Mouse (Mus musculus) kidney, embryonic 14.5 days (tissue): Measurements from ENCODE around the gene H6pd. TPM values are rescaled to one million over a fixed set of nuclear protein-coding genes. Genes with fewer than 3 reads are reported as not detected.

Experiments
- ATAC-seq: fragments of 200-750 bp; cut with Nextera tagmentation; 2 replicates; pipeline ENCODE4 v1.8.0; 2017; ENCODE audit warnings: moderate number of reproducible peaks, mild to moderate bottlenecking, moderate TSS enrichment, moderate library complexity; ENCODE audit not compliant: low FRiP score, low TSS enrichment
- H3K27ac ChIP-seq: fragments of 300-500 bp; sonication (generic); 2 replicates; pipeline ENCODE4 v1.5.1; 2014; ENCODE audit warnings: low read depth, mild to moderate bottlenecking, low read length, moderate library complexity, mixed read lengths
- H3K27me3 ChIP-seq: fragments of 300-500 bp; sonication (generic); 2 replicates; pipeline ENCODE4 v1.6.1; 2014; ENCODE audit warnings: mild to moderate bottlenecking, low read length; ENCODE audit not compliant: control insufficient read depth, insufficient read depth
- H3K36me3 ChIP-seq: fragments of 300-500 bp; sonication (generic); 2 replicates; pipeline ENCODE4 v1.6.1; 2014; ENCODE audit warnings: low read length, mixed read lengths; ENCODE audit not compliant: control insufficient read depth, insufficient read depth
- H3K4me1 ChIP-seq: fragments of 300-500 bp; sonication (generic); 2 replicates; pipeline ENCODE4 v1.6.1; 2014; ENCODE audit warnings: low read length, mixed read lengths; ENCODE audit not compliant: control insufficient read depth, insufficient read depth
- H3K4me2 ChIP-seq: fragments of 300-500 bp; sonication (generic); replicated peaks from 2 replicates; pipeline ENCODE4 v1.6.1; 2014; ENCODE audit warnings: low read depth, mild to moderate bottlenecking, low read length
- H3K4me3 ChIP-seq: fragments of 300-500 bp; sonication (generic); 2 replicates; pipeline ENCODE4 v1.5.1; 2014; ENCODE audit warnings: mild to moderate bottlenecking, low read length
- H3K9ac ChIP-seq: fragments of 300-500 bp; sonication (generic); 2 replicates; pipeline ENCODE4 v1.6.1; 2014; ENCODE audit warnings: low read depth, mild to moderate bottlenecking, low read length, moderate library complexity
- H3K9me3 ChIP-seq: fragments of 300-500 bp; sonication (generic); 2 replicates; pipeline ENCODE4 v1.6.1; 2016; ENCODE audit warnings: low read length; ENCODE audit not compliant: control insufficient read depth
- WGBS: fragments of 180-500 bp; shearing (Covaris S2); extraction: QIAGEN DNeasy Blood & Tissue Kit; methylation state at CpG from one replicate; pipeline ENCODE4 v1.1.7; 2014; 5-methylcytosine and 5-hydroxymethylcytosine counted together
- polyA plus RNA-seq: library from polyadenylated mRNA; unstranded; fragments of >200 nt; fragmentation: Nextera tagmentation; extraction: Ambion mirVana; gene quantifications from 2 replicates; pipeline ENCODE4 v1.2.1, GENCODE M21; 2014

The H6pd gene
- polyA plus RNA-seq, 1 experiment from 2014 or later = 10.7 TPM

- ATAC-seq = peak; percentile 41
Observed at GRCm38 (mm10) chr4:149977801-149978544, 30.9 kb downstream of the H6pd start.

GRCm38 (mm10) chr4:149977181-149977580 is 31.6 kb downstream of the H6pd start:
- WGBS = 64% methylated on average over 6 of the region's 6 CpGs
- no peaks in the 10 kb centered on the region for H3K9me3 ChIP-seq
- H3K36me3 ChIP-seq = peaks cover 6% of the 10 kb centered on the region; the same call in 1 of the 2 replicates
- no peak overlapping the region for H3K27ac ChIP-seq
- H3K27me3 ChIP-seq = no peaks in the 10 kb centered on the region
- no peak for ATAC-seq
- no peak overlapping the region for H3K4me3 ChIP-seq
- no peak overlapping the region for H3K4me2 ChIP-seq
- no peak overlapping the region for H3K9ac ChIP-seq
- peaks cover 20% of the 10 kb centered on the region; the same call in 1 of the 2 replicates for H3K4me1 ChIP-seq

More at GRCm38 (mm10) chr4:149977801-149978544, 30.9 kb downstream of the H6pd start:
- no peaks in the 10 kb centered on the region for H3K9me3 ChIP-seq
- no peak overlapping the region for H3K27ac ChIP-seq
- H3K9ac ChIP-seq = no peak overlapping the region
- peaks cover 20% of the 10 kb centered on the region; the same call in 1 of the 2 replicates for H3K4me1 ChIP-seq
- 47% methylated on average over 17 of the region's 17 CpGs for WGBS
- H3K36me3 ChIP-seq = peaks cover 10% of the 10 kb centered on the region; the same call in 1 of the 2 replicates
- no peaks in the 10 kb centered on the region for H3K27me3 ChIP-seq
- H3K4me3 ChIP-seq = no peak overlapping the region
- H3K4me2 ChIP-seq = no peak overlapping the region

GRCm38 (mm10) chr4:149975730-149976254 is 33.0 kb downstream of the H6pd start:
- H3K27ac ChIP-seq = no peak overlapping the region
- H3K4me2 ChIP-seq = no peak overlapping the region
- 83% methylated on average over 5 of the region's 5 CpGs for WGBS
- no peak for ATAC-seq
- H3K27me3 ChIP-seq = no peaks in the 10 kb centered on the region
- no peaks in the 10 kb centered on the region for H3K36me3 ChIP-seq
- H3K9me3 ChIP-seq = no peaks in the 10 kb centered on the region
- no peak overlapping the region for H3K9ac ChIP-seq
- H3K4me3 ChIP-seq = no peak overlapping the region
- H3K4me1 ChIP-seq = peaks cover 20% of the 10 kb centered on the region; the same call in 1 of the 2 replicates

- Histone ChIP-seq H3K9ac (no peak overlapping the region), H3K27ac (no peak overlapping the region), H3K27me3 (no peaks in the 10 kb centered on the region), H3K4me2 (no peak overlapping the region), H3K9me3 (no peaks in the 10 kb centered on the region), H3K4me1 (peaks cover 20% of the 10 kb centered on the region; the same call in 1 of the 2 replicates), H3K36me3 (no peaks in the 10 kb centered on the region), H3K4me3 (no peak overlapping the region)
- no peak for ATAC-seq
- 43% methylated on average over 8 of the region's 8 CpGs for WGBS
Observed at GRCm38 (mm10) chr4:149975291-149975690, 33.5 kb downstream of the H6pd start.

GRCm38 (mm10) chr4:149971393-149971792 is 37.4 kb downstream of the H6pd start:
- Histone ChIP-seq H3K4me1 (peaks cover 6% of the 10 kb centered on the region; the same call in 1 of the 2 replicates), H3K36me3 (no peaks in the 10 kb centered on the region), H3K27ac (no peak overlapping the region), H3K4me3 (no peak overlapping the region), H3K4me2 (no peak overlapping the region), H3K27me3 (no peaks in the 10 kb centered on the region), H3K9me3 (no peaks in the 10 kb centered on the region), H3K9ac (no peak overlapping the region)
- WGBS = 67% methylated on average over 9 of the region's 9 CpGs
- no peak for ATAC-seq

GRCm38 (mm10) chr4:149968526-149968925 is 40.3 kb downstream of the H6pd start:
- H3K27ac ChIP-seq = no peak overlapping the region
- ATAC-seq = peak; percentile 29; the same call in 1 of the 2 replicates

GRCm38 (mm10) chr4:149966963-149967362 is 41.9 kb downstream of the H6pd start:
- Histone ChIP-seq H3K27ac (no peak overlapping the region), H3K36me3 (no peaks in the 10 kb centered on the region), H3K4me2 (no peak overlapping the region), H3K9ac (no peak overlapping the region), H3K27me3 (no peaks in the 10 kb centered on the region), H3K9me3 (no peaks in the 10 kb centered on the region), H3K4me1 (peaks cover 13% of the 10 kb centered on the region), H3K4me3 (no peak overlapping the region)
- WGBS = 90% methylated on average over 9 of the region's 9 CpGs
- ATAC-seq = no peak

More at GRCm38 (mm10) chr4:149968526-149968925, 40.3 kb downstream of the H6pd start:
- Histone ChIP-seq H3K27me3 (no peaks in the 10 kb centered on the region), H3K4me2 (no peak overlapping the region), H3K9me3 (no peaks in the 10 kb centered on the region), H3K36me3 (no peaks in the 10 kb centered on the region), H3K4me1 (peaks cover 13% of the 10 kb centered on the region), H3K4me3 (no peak overlapping the region), H3K9ac (no peak overlapping the region)
- WGBS = 4% methylated on average over 6 of the region's 6 CpGs

- Histone ChIP-seq H3K27ac (no peak overlapping the region), H3K4me1 (peaks cover 13% of the 10 kb centered on the region), H3K9ac (no peak overlapping the region), H3K27me3 (no peaks in the 10 kb centered on the region), H3K36me3 (no peaks in the 10 kb centered on the region), H3K4me3 (no peak overlapping the region), H3K9me3 (no peaks in the 10 kb centered on the region), H3K4me2 (no peak overlapping the region)
- ATAC-seq = no peak
- WGBS = 70% methylated on average over 5 of the region's 5 CpGs
Observed at GRCm38 (mm10) chr4:149966252-149966651, 42.6 kb downstream of the H6pd start.

GRCm38 (mm10) chr4:149965672-149966071 is 43.2 kb downstream of the H6pd start:
- ATAC-seq = no peak
- Histone ChIP-seq H3K36me3 (no peaks in the 10 kb centered on the region), H3K4me2 (no peak overlapping the region), H3K4me3 (no peak overlapping the region), H3K27ac (no peak overlapping the region), H3K4me1 (peaks cover 13% of the 10 kb centered on the region), H3K9me3 (no peaks in the 10 kb centered on the region), H3K9ac (no peak overlapping the region), H3K27me3 (no peaks in the 10 kb centered on the region)
- 59% methylated on average over 6 of the region's 6 CpGs for WGBS
